Mouse (Mus musculus): Measurements from ENCODE around the gene Ednrb. TPM values are rescaled to one million over a fixed set of nuclear protein-coding genes. Genes with fewer than 3 reads are reported as not detected.
"Not testable (repeated sequence)": the region's sequence is repeated elsewhere in the genome, so short reads cannot be mapped to it uniquely, and the experiment has no call there.

Ednrb gene
- total and polyA plus RNA-seq, 2 experiments from 2014 or later, result 61.8 to 63.6 TPM

GRCm38 (mm10) chr14:103787547-103787946, 56.7 kb downstream of the Ednrb start:
- TF ChIP-seq EP300 (IDR thresholded peaks at IDR 0.05; ENCODE audit: low read depth) (no peak), CTCF (IDR thresholded peaks at IDR 0.05; ENCODE audit: low read depth) (no peak)

DNA sequence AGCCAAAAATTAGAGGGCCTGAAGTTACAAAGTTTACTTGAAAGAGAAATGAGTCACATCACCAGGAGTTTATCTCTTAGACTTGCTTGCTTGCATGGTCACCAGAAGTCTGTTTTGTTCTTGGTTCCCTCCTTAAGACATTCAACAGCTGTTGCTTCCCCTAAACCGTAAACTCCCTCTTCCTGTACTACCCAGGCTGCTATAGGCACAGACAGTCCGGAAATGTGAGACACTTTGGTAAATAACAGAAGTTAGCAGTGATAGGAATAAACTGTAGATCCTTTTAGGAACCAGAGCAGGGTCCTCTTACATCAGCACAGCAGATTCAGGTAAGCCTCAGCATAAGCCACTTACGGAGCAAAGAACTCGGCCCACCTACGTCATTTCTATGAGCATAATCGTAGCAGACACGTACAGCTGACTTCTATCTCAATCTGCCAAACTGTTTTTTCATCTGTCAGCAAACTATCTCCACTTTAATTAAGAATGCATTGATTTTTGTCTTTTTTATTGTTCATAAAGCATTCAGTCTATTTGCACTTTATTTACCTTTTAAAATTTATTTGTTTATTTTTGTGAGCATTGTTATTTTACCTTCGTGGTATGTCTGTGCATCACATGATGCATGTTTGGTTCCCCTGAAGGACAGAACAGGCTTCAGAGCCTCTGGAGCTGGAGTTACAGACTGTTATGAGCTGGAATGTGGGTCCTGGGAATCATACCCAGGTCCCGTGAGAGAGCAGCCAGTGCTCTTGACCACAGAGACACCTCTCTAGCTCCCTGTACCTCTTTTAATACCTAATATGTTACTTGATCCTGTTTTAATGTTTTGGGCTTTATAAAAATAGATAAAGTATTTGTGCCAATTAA, 58.9 kb downstream of the Ednrb start:
- 47% methylated on average over 9 of the region's 9 CpGs for WGBS
- Histone ChIP-seq H3K36me3 (replicated peaks; ENCODE audit: control insufficient read depth, insufficient read depth, low read length) (no peaks in the 10 kb centered on the region), H3K27me3 (ENCODE audit: control insufficient read depth, insufficient read depth, low read length) (no peaks in the 10 kb centered on the region), H3K27ac (ENCODE audit: low read depth) (peak overlapping the region; percentile 51; the same call in 1 of the 2 replicates), H3K9me3 (replicated peaks; ENCODE audit: control insufficient read depth, low read length) (no peaks in the 10 kb centered on the region), H3K9ac (replicated peaks; ENCODE audit: low read depth, low read length) (no peak overlapping the region), H3K4me2 (ENCODE audit: low read depth, low read length) (no peak overlapping the region; the same call in 1 of the 2 replicates), H3K4me1 (ENCODE audit: control insufficient read depth, insufficient read depth) (no peaks in the 10 kb centered on the region), H3K4me3 (ENCODE audit: low read depth, low read length) (no peak overlapping the region)
- TF ChIP-seq CTCF (IDR thresholded peaks at IDR 0.05; ENCODE audit: low read depth) (no peak), EP300 (IDR thresholded peaks at IDR 0.05; ENCODE audit: low read depth) (no peak)
- peak; percentile 67 for ATAC-seq (ENCODE audit: insufficient read depth, low read depth)
- peak; percentile 65 for DNase-seq (ENCODE audit: low spot score)

More at GRCm38 (mm10) chr14:103787547-103787946, 56.7 kb downstream of the Ednrb start:
- no peak overlapping the region for H3K4me3 ChIP-seq (ENCODE audit: low read depth, low read length)
- DNase-seq (ENCODE audit: low spot score), result no peak
- H3K27me3 ChIP-seq (ENCODE audit: control insufficient read depth, insufficient read depth, low read length), result no peaks in the 10 kb centered on the region
- no peak overlapping the region for H3K4me2 ChIP-seq (ENCODE audit: low read depth, low read length)
- H3K36me3 ChIP-seq (replicated peaks; ENCODE audit: control insufficient read depth, insufficient read depth, low read length), result no peaks in the 10 kb centered on the region
- no peak overlapping the region for H3K9ac ChIP-seq (replicated peaks; ENCODE audit: low read depth, low read length)
- ATAC-seq (ENCODE audit: insufficient read depth, low read depth), result no peak
- no peak overlapping the region for H3K27ac ChIP-seq (ENCODE audit: low read depth)
- H3K9me3 ChIP-seq (replicated peaks; ENCODE audit: control insufficient read depth, low read length), result no peaks in the 10 kb centered on the region
- H3K4me1 ChIP-seq (ENCODE audit: control insufficient read depth, insufficient read depth), result no peaks in the 10 kb centered on the region
- 76% methylated on average over 2 of the region's 2 CpGs for WGBS

DNA sequence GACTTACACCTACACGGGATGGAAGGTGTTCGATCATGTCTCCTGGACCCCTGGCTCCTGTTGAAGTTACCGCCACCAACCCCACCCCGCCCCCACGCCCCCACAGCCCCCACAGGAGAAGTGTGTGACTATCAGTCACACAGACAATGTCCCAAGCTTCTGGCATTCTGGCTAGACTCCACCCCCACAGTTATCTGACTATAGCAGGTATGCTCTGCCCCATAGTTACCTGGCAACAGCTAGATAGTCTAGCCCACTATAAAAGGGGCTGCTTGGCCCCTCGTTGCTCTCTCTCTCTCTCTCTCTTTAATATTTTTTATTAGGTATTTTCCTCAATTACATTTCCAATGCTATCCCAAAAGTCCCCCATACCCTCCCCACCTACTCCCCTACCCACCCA, 63.9 kb downstream of the Ednrb start:
- H3K4me1 ChIP-seq (ENCODE audit: control insufficient read depth, insufficient read depth); H3K4me2 ChIP-seq (ENCODE audit: low read depth, low read length); H3K27me3 ChIP-seq (ENCODE audit: control insufficient read depth, insufficient read depth, low read length); H3K9ac ChIP-seq (replicated peaks; ENCODE audit: low read depth, low read length); ATAC-seq (ENCODE audit: insufficient read depth, low read depth); H3K27ac ChIP-seq (ENCODE audit: low read depth); H3K36me3 ChIP-seq (replicated peaks; ENCODE audit: control insufficient read depth, insufficient read depth, low read length); DNase-seq (ENCODE audit: low spot score); H3K9me3 ChIP-seq (replicated peaks; ENCODE audit: control insufficient read depth, low read length); H3K4me3 ChIP-seq (ENCODE audit: low read depth, low read length): not testable (repeated sequence)
- 84% methylated on average over 6 of the region's 6 CpGs for WGBS

- Histone ChIP-seq H3K27ac (ENCODE audit: low read depth) (no peak overlapping the region), H3K27me3 (ENCODE audit: control insufficient read depth, insufficient read depth, low read length) (no peaks in the 10 kb centered on the region), H3K4me2 (ENCODE audit: low read depth, low read length) (no peak overlapping the region), H3K4me3 (ENCODE audit: low read depth, low read length) (no peak overlapping the region), H3K9me3 (replicated peaks; ENCODE audit: control insufficient read depth, low read length) (no peaks in the 10 kb centered on the region), H3K9ac (replicated peaks; ENCODE audit: low read depth, low read length) (no peak overlapping the region), H3K36me3 (replicated peaks; ENCODE audit: control insufficient read depth, insufficient read depth, low read length) (no peaks in the 10 kb centered on the region), H3K4me1 (ENCODE audit: control insufficient read depth, insufficient read depth) (no peaks in the 10 kb centered on the region)
- no peak for DNase-seq (ENCODE audit: low spot score)
- 82% methylated on average over 6 of the region's 6 CpGs for WGBS
- ATAC-seq (ENCODE audit: insufficient read depth, low read depth), result no peak
- TF ChIP-seq CTCF (IDR thresholded peaks at IDR 0.05; ENCODE audit: low read depth), result no peak
- no peak for TF ChIP-seq EP300 (IDR thresholded peaks at IDR 0.05; ENCODE audit: low read depth)
These were observed 64.9 kb downstream of the Ednrb start for GRCm38 (mm10) chr14:103779276-103779675.

GRCm38 (mm10) chr14:103778533-103779151, 65.6 kb downstream of the Ednrb start:
- no peak overlapping the region; the same call in 1 of the 2 replicates for H3K9ac ChIP-seq (replicated peaks; ENCODE audit: low read depth, low read length)
- H3K4me2 ChIP-seq (ENCODE audit: low read depth, low read length), result peak overlapping the region; percentile 58
- H3K27ac ChIP-seq (ENCODE audit: low read depth), result no peak overlapping the region

More at GRCm38 (mm10) chr14:103778533-103779151, 65.6 kb downstream of the Ednrb start:
- 57% methylated on average over 13 of the region's 13 CpGs for WGBS
- Histone ChIP-seq H3K4me1 (ENCODE audit: control insufficient read depth, insufficient read depth) (no peaks in the 10 kb centered on the region), H3K9me3 (replicated peaks; ENCODE audit: control insufficient read depth, low read length) (no peaks in the 10 kb centered on the region), H3K4me3 (ENCODE audit: low read depth, low read length) (peak overlapping the region; percentile 34), H3K36me3 (replicated peaks; ENCODE audit: control insufficient read depth, insufficient read depth, low read length) (no peaks in the 10 kb centered on the region), H3K27me3 (ENCODE audit: control insufficient read depth, insufficient read depth, low read length) (no peaks in the 10 kb centered on the region)
- ATAC-seq (ENCODE audit: insufficient read depth, low read depth) (no peak), DNase-seq (ENCODE audit: low spot score) (no peak)
- TF ChIP-seq EP300 (IDR thresholded peaks at IDR 0.05; ENCODE audit: low read depth), result no peak
- TF ChIP-seq CTCF (IDR thresholded peaks at IDR 0.05; ENCODE audit: low read depth), result no peak

All from heart, postnatal 0 days (tissue).